Mouse (Mus musculus) hindbrain, embryonic 14.5 days (tissue): ENCODE results near the gene Dcbld1. TPM values are rescaled to one million over a fixed set of nuclear protein-coding genes. Genes with fewer than 3 reads are reported as not detected.

Experiments
- ATAC-seq: fragments of 200-750 bp; cut with Nextera tagmentation; 2 replicates; pipeline ENCODE4 v1.8.0; 2017; ENCODE audit warnings: moderate number of reproducible peaks, mild to moderate bottlenecking, moderate TSS enrichment, moderate library complexity; ENCODE audit not compliant: low FRiP score
- DNase-seq: peaks from one replicate; pipeline ENCODE4 v3.0.0-alpha.2; 2015; ENCODE audit warnings: low spot score
- H3K27ac ChIP-seq: fragments of 300-500 bp; sonication (generic); 2 replicates; pipeline ENCODE4 v1.5.1; 2014; ENCODE audit warnings: mild to moderate bottlenecking, moderate library complexity
- H3K27me3 ChIP-seq: fragments of 300-500 bp; sonication (generic); 2 replicates; pipeline ENCODE4 v1.6.1; 2014; ENCODE audit warnings: mild to moderate bottlenecking, low read length, mixed read lengths; ENCODE audit not compliant: control insufficient read depth, insufficient read depth
- H3K36me3 ChIP-seq: fragments of 300-500 bp; sonication (generic); replicated peaks from 2 replicates; pipeline ENCODE4 v1.6.1; 2014; ENCODE audit not compliant: control insufficient read depth, insufficient read depth
- H3K4me1 ChIP-seq: fragments of 300-500 bp; sonication (generic); replicated peaks from 2 replicates; pipeline ENCODE4 v1.6.1; 2014; ENCODE audit warnings: antibody characterized with exemption, low read length, mixed read lengths; ENCODE audit not compliant: control insufficient read depth, insufficient read depth
- H3K4me2 ChIP-seq: fragments of 300-500 bp; sonication (generic); replicated peaks from 2 replicates; pipeline ENCODE4 v1.6.1; 2014; ENCODE audit warnings: mild to moderate bottlenecking, moderate library complexity
- H3K4me3 ChIP-seq: fragments of 300-500 bp; sonication (generic); replicated peaks from 2 replicates; pipeline ENCODE4 v1.5.1; 2014; ENCODE audit warnings: mild to moderate bottlenecking, low read length
- H3K9ac ChIP-seq: fragments of 300-500 bp; sonication (generic); 2 replicates; pipeline ENCODE4 v1.6.1; 2014
- H3K9me3 ChIP-seq: fragments of 300-500 bp; sonication (generic); 2 replicates; pipeline ENCODE4 v1.6.1; 2016; ENCODE audit warnings: low read length; ENCODE audit not compliant: control insufficient read depth
- WGBS: fragments of 180-500 bp; shearing (Covaris S2); extraction: QIAGEN DNeasy Blood & Tissue Kit; methylation state at CpG from one replicate; pipeline ENCODE4 v1.1.7; 2014; 5-methylcytosine and 5-hydroxymethylcytosine counted together
- polyA plus RNA-seq: library from polyadenylated mRNA; unstranded; fragments of >200 nt; fragmentation: Nextera tagmentation; extraction: Ambion mirVana; gene quantifications from 2 replicates; pipeline ENCODE4 v1.2.1, GENCODE M21; 2014

Gene Dcbld1
- 21.8 and 23.6 TPM in 2 replicates for polyA plus RNA-seq

DNA sequence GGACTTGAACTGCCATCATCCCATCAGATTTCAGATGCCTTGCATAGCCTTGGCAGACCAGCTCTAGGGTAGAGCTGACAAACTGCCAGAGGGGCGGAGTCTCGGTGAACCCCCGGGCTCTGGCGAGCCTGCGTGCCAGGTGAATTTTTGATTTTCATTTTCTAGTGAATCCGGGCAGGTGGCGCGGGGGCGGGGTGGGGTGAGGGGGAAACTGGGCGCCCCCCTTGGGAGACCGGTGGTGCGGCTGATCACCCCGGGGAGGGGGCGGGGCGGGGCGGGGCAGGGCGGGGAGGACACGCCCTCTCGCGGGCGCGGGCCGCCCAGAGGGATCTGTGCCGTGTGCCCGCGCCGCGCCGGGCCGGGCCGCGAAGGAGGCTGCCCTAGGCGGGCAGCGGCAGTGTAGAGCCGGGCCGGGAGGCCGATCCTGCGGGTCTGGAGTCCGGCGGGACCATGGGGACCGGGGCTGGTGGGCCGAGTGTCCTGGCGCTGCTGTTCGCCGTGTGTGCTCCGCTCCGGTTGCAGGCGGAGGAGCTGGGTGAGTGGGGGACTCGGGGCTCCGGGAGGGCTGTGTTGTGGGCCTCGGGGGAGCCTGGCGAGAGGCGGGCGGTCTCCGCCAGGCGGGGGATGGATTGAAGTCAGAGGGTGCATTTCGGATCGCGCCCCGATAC lies at the start of gene Dcbld1:
Dcbld1 (plus strand) TSS at position 319 of the 668 bp plus-strand sequence.
- Histone ChIP-seq H3K36me3 (no peaks in the 10 kb centered on the region), H3K27me3 (no peaks in the 10 kb centered on the region), H3K9ac (peak within 1 kb of the TSS; percentile 85), H3K9me3 (no peaks in the 10 kb centered on the region), H3K4me1 (0 out of 2 replicates have a peak, but pooled peaks cover 5% of the 10 kb centered on the region), H3K4me2 (peak within 1 kb of the TSS; percentile 82), H3K4me3 (peak within 1 kb of the TSS; percentile 91), H3K27ac (peak within 1 kb of the TSS; percentile 73)
- ATAC-seq (peak; percentile 93), DNase-seq (peak; percentile 60)
- whole genome bisulfite sequencing: 1% methylated on average over 53 of the region's 60 CpGs

DNA sequence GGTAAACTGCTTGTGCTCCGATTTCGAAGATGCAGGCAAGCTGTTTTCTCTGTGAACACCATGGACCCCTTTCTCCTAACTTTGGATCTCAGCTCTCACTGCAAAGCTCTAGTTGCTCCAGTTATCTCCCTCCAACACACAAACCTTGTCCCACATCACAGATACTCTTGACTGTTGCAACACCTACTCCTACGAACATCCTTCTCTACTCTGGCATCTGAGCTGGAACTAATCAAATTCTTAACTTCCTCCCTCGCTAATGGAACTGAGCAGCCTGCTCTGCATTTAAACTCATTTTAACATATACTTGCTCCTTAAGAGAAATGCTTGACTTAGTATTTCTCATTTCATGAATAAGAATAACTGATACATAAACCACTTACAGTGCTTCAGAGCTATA lies 47.5 kb upstream of the Dcbld1 start:
- ATAC-seq: no peak
- Histone ChIP-seq H3K9ac (no peak overlapping the region), H3K27ac (no peak overlapping the region), H3K4me2 (no peak overlapping the region), H3K4me1 (no peaks in the 10 kb centered on the region), H3K4me3 (no peak overlapping the region), H3K36me3 (no peaks in the 10 kb centered on the region), H3K9me3 (no peaks in the 10 kb centered on the region), H3K27me3 (no peaks in the 10 kb centered on the region)
- DNase-seq: no peak
- 91% methylated on average over 4 of the region's 4 CpGs for WGBS

DNA sequence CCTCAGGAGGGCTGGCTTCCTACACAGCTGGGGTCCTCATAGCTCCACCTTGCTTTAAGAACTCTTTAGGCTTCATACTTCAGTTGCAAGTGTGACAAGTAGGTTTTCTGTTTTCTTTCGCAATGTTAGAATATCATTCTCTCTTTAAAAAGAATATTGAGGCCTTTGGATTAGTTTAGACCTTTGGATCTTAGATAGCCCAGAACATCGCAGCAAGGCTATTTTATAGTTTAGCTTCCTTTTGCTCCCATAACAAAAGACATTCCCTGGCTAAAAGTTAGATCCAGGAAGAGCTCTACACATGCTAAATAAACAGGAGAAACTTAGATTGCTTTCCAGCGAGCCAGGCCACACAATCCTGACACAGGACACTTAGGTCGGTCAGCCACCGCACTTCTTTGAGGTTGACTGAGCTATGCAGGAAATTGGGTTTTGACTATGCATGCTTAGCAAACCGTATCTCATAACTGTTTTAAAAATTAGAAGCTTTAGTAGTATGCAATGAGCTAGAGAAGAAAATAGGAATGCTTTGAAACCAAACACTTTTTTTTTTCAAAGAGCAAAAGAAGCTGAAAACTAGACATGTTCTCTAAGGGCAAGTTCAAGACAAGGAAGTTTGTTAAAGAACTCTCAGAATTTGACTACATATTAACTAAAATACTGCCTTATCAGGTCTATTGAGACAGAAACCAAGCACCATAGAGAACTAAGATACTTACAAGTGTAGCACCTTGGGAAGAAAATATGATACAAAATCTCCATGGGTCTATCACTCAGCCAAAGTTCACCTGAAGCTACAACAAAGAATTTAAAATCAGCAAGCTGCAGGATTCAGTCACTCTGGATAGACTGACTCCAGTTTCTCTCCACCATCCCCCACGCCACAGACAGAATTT lies 38.2 kb upstream of the Dcbld1 start, which contains the start of gene Ros1:
Ros1 (minus strand) TSS at position 288 of the 896 bp plus-strand sequence.
- H3K27me3 ChIP-seq: no peaks in the 10 kb centered on the region
- H3K9ac ChIP-seq: no peak within 1 kb of the TSS
- no peak within 1 kb of the TSS for H3K27ac ChIP-seq
- ATAC-seq (no peak), DNase-seq (no peak)
- H3K4me3 ChIP-seq: no peak within 1 kb of the TSS
- WGBS: 86% methylated on average over 7 of the region's 7 CpGs
- no peaks in the 10 kb centered on the region for H3K9me3 ChIP-seq
- no peak within 1 kb of the TSS for H3K4me2 ChIP-seq
- no peaks in the 10 kb centered on the region for H3K4me1 ChIP-seq
- H3K36me3 ChIP-seq: no peaks in the 10 kb centered on the region

DNA sequence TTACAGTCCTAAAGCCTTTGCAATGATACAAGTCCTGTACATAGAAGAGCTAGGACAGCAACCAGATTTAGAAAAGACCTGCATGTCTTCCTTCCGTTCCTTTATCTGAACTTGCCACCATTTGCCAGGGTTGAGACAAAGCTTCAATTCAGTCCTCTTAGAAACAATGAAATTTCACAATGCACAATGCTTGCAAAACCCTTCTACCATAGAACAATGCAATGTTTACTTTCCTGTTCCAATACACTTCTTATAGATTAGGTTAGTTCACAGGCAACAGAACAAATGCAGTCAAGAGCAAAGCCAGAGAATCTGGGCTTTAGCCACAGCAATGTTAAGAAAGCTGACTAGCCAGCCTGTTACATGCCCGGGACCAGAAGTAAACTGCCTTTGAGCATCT lies 29.4 kb upstream of the Dcbld1 start:
- H3K4me1 ChIP-seq: no peaks in the 10 kb centered on the region
- WGBS: 77% methylated on average over 2 of the region's 2 CpGs

DNA sequence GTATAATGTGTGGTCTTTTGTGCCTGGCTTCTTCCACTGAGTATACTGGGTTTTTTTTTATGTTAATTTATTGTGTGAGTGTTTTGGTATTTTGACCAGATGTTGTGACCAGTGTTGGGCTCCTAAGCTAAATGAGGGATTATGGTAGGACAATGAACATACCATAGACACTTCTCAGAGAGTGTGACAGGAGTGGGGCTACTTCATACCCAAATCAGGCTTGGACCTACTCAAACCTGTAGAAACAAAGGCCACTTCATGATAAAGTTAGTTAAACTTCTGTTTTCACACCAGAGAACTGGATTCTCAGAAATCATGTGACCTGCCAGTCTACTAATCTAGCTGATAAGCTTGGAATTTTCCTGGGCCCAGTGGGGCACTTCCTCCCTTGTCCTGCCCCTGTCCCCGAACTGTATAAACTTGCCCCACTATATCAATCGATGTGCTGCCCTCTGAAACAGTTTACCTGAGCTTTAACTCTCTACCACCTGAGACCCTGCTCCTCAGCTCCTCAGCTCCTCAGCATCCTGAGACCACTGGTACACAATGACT lies 18.1 kb upstream of the Dcbld1 start:
- Histone ChIP-seq H3K4me3 (no peak overlapping the region), H3K27me3 (no peaks in the 10 kb centered on the region), H3K9me3 (no peaks in the 10 kb centered on the region), H3K4me1 (no peaks in the 10 kb centered on the region), H3K9ac (no peak overlapping the region), H3K27ac (no peak overlapping the region), H3K36me3 (no peaks in the 10 kb centered on the region), H3K4me2 (no peak overlapping the region)
- 58% methylated on average over 2 of the region's 2 CpGs for WGBS
- DNase-seq (no peak), ATAC-seq (no peak)

More for the DNA sequence above, 29.4 kb upstream of the Dcbld1 start:
- H3K9me3 ChIP-seq: no peaks in the 10 kb centered on the region
- no peak overlapping the region for H3K9ac ChIP-seq
- no peaks in the 10 kb centered on the region for H3K36me3 ChIP-seq
- no peaks in the 10 kb centered on the region for H3K27me3 ChIP-seq
- no peak overlapping the region for H3K4me3 ChIP-seq
- ATAC-seq (no peak), DNase-seq (no peak)
- no peak overlapping the region for H3K4me2 ChIP-seq
- no peak overlapping the region for H3K27ac ChIP-seq

DNA sequence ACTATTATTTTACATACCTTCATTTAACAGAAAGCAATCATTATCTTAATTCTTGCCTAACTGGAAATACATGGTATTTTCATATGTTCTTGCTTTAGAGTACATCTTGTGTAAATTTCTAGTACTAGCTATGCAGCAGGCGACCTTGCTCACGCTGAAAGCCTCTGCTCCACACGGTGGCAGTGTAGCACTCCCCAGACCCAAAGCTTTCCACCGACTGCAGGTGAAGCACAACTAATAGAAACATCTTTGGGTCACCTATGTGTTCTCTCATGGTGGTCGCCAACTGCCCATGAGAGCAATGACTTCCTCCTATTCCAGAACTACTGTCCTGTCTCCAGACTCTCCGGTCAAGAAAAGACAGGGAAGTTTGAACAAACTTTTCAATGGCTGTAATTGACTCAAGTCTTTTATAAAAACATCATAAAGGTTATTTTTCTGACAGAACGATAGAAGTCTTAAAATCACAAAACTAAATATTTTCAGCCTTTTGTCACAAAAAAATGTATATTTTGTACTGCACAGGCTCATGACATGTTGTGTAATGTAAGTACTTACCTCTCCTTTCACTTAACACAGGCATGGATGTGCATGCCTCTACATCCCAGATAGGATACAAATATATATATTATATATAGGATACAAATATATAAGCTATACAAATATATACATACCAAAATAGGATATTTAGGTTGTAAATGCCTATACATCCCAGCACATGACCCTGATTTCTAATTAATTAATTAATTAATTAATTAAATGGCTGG lies 16.4 kb upstream of the Dcbld1 start:
- H3K4me2 ChIP-seq: no peak overlapping the region
- H3K27me3 ChIP-seq: no peaks in the 10 kb centered on the region
- no peaks in the 10 kb centered on the region for H3K9me3 ChIP-seq
- DNase-seq (peak; percentile 75), ATAC-seq (peak; percentile 76; the same call in 1 of the 2 replicates)
- H3K4me3 ChIP-seq: no peak overlapping the region
- H3K9ac ChIP-seq: no peak overlapping the region
- 27% methylated on average over 7 of the region's 7 CpGs for WGBS
- H3K27ac ChIP-seq: no peak overlapping the region
- no peaks in the 10 kb centered on the region for H3K4me1 ChIP-seq
- no peaks in the 10 kb centered on the region for H3K36me3 ChIP-seq

DNA sequence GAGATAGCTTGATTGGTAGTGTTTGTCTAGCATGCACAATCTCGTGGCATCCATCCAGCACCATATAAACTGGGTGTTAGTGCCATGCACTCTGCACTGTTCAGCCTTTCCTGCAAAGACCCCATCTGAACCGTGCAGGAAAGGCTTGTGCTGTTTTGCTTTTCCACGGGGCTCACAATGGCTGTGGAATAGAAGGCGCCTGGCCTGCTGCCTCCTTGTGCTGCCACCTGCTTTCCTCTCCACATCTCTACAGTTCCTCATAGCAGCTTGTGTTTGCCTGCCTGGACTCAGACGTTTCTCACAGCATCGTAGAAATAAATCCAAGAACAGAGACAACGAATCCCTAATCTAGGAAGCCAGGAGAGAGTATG lies 15.9 kb upstream of the Dcbld1 start:
- no peak overlapping the region for H3K4me3 ChIP-seq
- no peaks in the 10 kb centered on the region for H3K4me1 ChIP-seq
- no peak overlapping the region for H3K27ac ChIP-seq
- no peaks in the 10 kb centered on the region for H3K9me3 ChIP-seq
- no peak overlapping the region for H3K9ac ChIP-seq
- H3K36me3 ChIP-seq: no peaks in the 10 kb centered on the region
- DNase-seq (no peak), ATAC-seq (peak; percentile 63; the same call in 1 of the 2 replicates)
- 54% methylated on average over 7 of the region's 7 CpGs for WGBS
- H3K4me2 ChIP-seq: no peak overlapping the region
- H3K27me3 ChIP-seq: no peaks in the 10 kb centered on the region

DNA sequence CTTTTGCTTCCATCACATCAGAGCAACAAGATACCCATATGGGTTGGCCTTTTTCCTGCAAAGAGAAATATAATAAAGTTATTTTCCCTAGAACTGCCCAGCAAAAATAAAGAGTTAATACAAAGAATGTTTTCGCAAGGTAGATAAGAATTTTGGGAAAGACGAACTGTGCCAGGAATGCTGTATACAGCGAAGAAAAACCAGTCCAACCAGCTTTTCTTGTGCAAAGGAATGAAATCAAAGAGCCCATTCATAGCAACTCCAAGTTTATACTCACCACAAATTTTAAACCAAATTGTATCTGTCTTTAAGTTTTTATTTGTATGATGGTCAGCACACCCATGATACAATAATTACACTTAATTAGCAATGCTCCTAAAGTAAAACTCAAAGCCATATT lies 13.8 kb upstream of the Dcbld1 start:
- Histone ChIP-seq H3K27ac (no peak overlapping the region), H3K4me2 (no peak overlapping the region), H3K36me3 (no peaks in the 10 kb centered on the region), H3K9ac (no peak overlapping the region), H3K4me1 (no peaks in the 10 kb centered on the region), H3K27me3 (no peaks in the 10 kb centered on the region), H3K4me3 (no peak overlapping the region), H3K9me3 (no peaks in the 10 kb centered on the region)
- no peak for ATAC-seq
- DNase-seq: no peak
- WGBS: 77% methylated on average over 3 of the region's 3 CpGs
